Mouse (Mus musculus): Measurements from ENCODE around the gene Tns3. TPM values are rescaled to one million over a fixed set of nuclear protein-coding genes. Genes with fewer than 3 reads are reported as not detected.

The Tns3 gene
- total and polyA plus RNA-seq, 3 experiments = not detected

GRCm38 (mm10) chr11:8495036-8495435 is 169.3 kb downstream of the Tns3 start:
- Histone ChIP-seq H3K9ac (ENCODE audit: control insufficient read depth, low read depth, low read length, poor library complexity, severe bottlenecking) (no peak overlapping the region), H3K27me3 (ENCODE audit: control insufficient read depth in 1 of 2, insufficient read depth in 2 of 2, low read length in 2 of 2) (no peaks in the 10 kb centered on the region), H3K36me3 (ENCODE audit: control insufficient read depth in 1 of 2, insufficient read depth in 2 of 2, low read length in 2 of 2) (no peaks in the 10 kb centered on the region), H3K9me3 (replicated peaks; ENCODE audit: insufficient read depth, low read length) (no peaks in the 10 kb centered on the region), H3K4me3 (ENCODE audit: control insufficient read depth in 1 of 2, insufficient read depth in 1 of 2, low read depth in 2 of 2, low read length in 2 of 2) (no peak overlapping the region), H3K79me2 (ENCODE audit: control insufficient read depth, insufficient read depth, low read length, poor library complexity) (no peaks in the 10 kb centered on the region), H3K4me1 (ENCODE audit: control insufficient read depth in 1 of 2, insufficient read depth in 2 of 2, low read length in 2 of 2) (no peaks in the 10 kb centered on the region), H3K27ac (ENCODE audit: control insufficient read depth, low read depth, low read length) (no peak overlapping the region)
- DNase-seq (ENCODE audit: low read depth, low spot score) = no peak
- TF ChIP-seq TCF12 (IDR thresholded peaks at IDR 0.05; ENCODE audit: low read depth, low read length) = no peak

GRCm38 (mm10) chr11:8493931-8494490 is 170.3 kb downstream of the Tns3 start:
- Histone ChIP-seq H3K4me3 (ENCODE audit: control insufficient read depth in 1 of 2, insufficient read depth in 1 of 2, low read depth in 2 of 2, low read length in 2 of 2) (no peak overlapping the region), H3K27me3 (ENCODE audit: control insufficient read depth in 1 of 2, insufficient read depth in 2 of 2, low read length in 2 of 2) (no peaks in the 10 kb centered on the region), H3K4me1 (ENCODE audit: control insufficient read depth in 1 of 2, insufficient read depth in 2 of 2, low read length in 2 of 2) (no peaks in the 10 kb centered on the region), H3K27ac (ENCODE audit: control insufficient read depth, low read depth, low read length) (no peak overlapping the region), H3K9ac (ENCODE audit: control insufficient read depth, low read depth, low read length, poor library complexity, severe bottlenecking) (no peak overlapping the region), H3K9me3 (replicated peaks; ENCODE audit: insufficient read depth, low read length) (no peaks in the 10 kb centered on the region), H3K79me2 (ENCODE audit: control insufficient read depth, insufficient read depth, low read length, poor library complexity) (no peaks in the 10 kb centered on the region), H3K36me3 (ENCODE audit: control insufficient read depth in 1 of 2, insufficient read depth in 2 of 2, low read length in 2 of 2) (no peaks in the 10 kb centered on the region)
- no peak for TF ChIP-seq NELFE (IDR thresholded peaks at IDR 0.05; ENCODE audit: low read depth, low read length)
- no peak for TF ChIP-seq POLR2AphosphoS2 (IDR thresholded peaks at IDR 0.05; ENCODE audit: low read length)
- TF ChIP-seq ELF1 (IDR thresholded peaks at IDR 0.05; ENCODE audit: low read depth, low read length) = no peak
- no peak for TF ChIP-seq MAX (IDR thresholded peaks at IDR 0.05; ENCODE audit: low read length)
- no peak for TF ChIP-seq POLR2A (IDR thresholded peaks at IDR 0.05; ENCODE audit: control insufficient read depth in 1 of 2, insufficient read depth in 1 of 2, low read depth in 1 of 2, low read length in 2 of 2, poor library complexity in 1 of 2)
- TF ChIP-seq SMC3 (IDR thresholded peaks at IDR 0.05; ENCODE audit: low read depth, low read length) = no peak
- TF ChIP-seq TCF12 (IDR thresholded peaks at IDR 0.05; ENCODE audit: low read depth, low read length) = no peak
- no peak for TF ChIP-seq E2F4 (IDR thresholded peaks at IDR 0.05; ENCODE audit: borderline replicate concordance, low read depth, low read length)
- TF ChIP-seq CHD1 (IDR thresholded peaks at IDR 0.05; ENCODE audit: low read depth, low read length) = no peak
- no peak for TF ChIP-seq TAL1 (IDR thresholded peaks at IDR 0.05; ENCODE audit: low read length)
- TF ChIP-seq TBP (IDR thresholded peaks at IDR 0.05; ENCODE audit: low read depth, low read length) = no peak
- TF ChIP-seq POLR2AphosphoS5 (IDR thresholded peaks at IDR 0.05; ENCODE audit: borderline replicate concordance, low read depth, low read length) = no peak
- no peak for TF ChIP-seq ETS1 (IDR thresholded peaks at IDR 0.05; ENCODE audit: low read depth, low read length)
- TF ChIP-seq RAD21 (IDR thresholded peaks at IDR 0.05; ENCODE audit: low read depth, low read length) = no peak
- no peak for TF ChIP-seq USF1 (IDR thresholded peaks at IDR 0.05; ENCODE audit: low read depth, low read length)
- TF ChIP-seq MYC (IDR thresholded peaks at IDR 0.05; ENCODE audit: low read depth, low read length) = no peak
- TF ChIP-seq MEF2A (IDR thresholded peaks at IDR 0.05; ENCODE audit: extremely low read depth, insufficient replicate concordance, low read depth, low read length, poor library complexity, severe bottlenecking) = no peak
- no peak for TF ChIP-seq ZC3H11A (IDR thresholded peaks at IDR 0.05; ENCODE audit: low read depth, low read length)
- no peak for TF ChIP-seq GABPA (IDR thresholded peaks at IDR 0.05; ENCODE audit: low read depth, low read length)
- no peak for TF ChIP-seq UBTF (IDR thresholded peaks at IDR 0.05; ENCODE audit: borderline replicate concordance, insufficient read depth, low read depth, low read length)
- DNase-seq (ENCODE audit: low read depth, low spot score) = no peak

Measured in MEL (cell line).